Mouse (Mus musculus): ENCODE data around the gene Mphosph10.

Gene Mphosph10

GRCm38 (mm10) chr7:64392122-64392818, at the start of gene Mphosph10, which contains the start of gene Mcee:
Mphosph10 (minus strand) TSS chr7:64392268.
Mcee (plus strand) TSS chr7:64392607.
- DNase-seq (ENCODE audit: extremely low spot score, low read depth, low spot score) = peak; percentile 77

- no peak for DNase-seq (ENCODE audit: extremely low spot score, low read depth, low spot score)
These were observed 48.5 kb upstream of the Mphosph10 start for GRCm38 (mm10) chr7:64440519-64440918.

GRCm38 (mm10) chr7:64439595-64440518, 47.8 kb upstream of the Mphosph10 start:
- no peak for DNase-seq (ENCODE audit: extremely low spot score, low read depth, low spot score)

- no peak for DNase-seq (ENCODE audit: extremely low spot score, low read depth, low spot score)
These were observed 32.8 kb upstream of the Mphosph10 start for GRCm38 (mm10) chr7:64424861-64425260.

GRCm38 (mm10) chr7:64403989-64404388, 11.9 kb upstream of the Mphosph10 start:
- no peak for DNase-seq (ENCODE audit: extremely low spot score, low read depth, low spot score)

GRCm38 (mm10) chr7:64402452-64402851, 10.4 kb upstream of the Mphosph10 start:
- DNase-seq (ENCODE audit: extremely low spot score, low read depth, low spot score) = no peak

- DNase-seq (ENCODE audit: extremely low spot score, low read depth, low spot score) = no peak
These were observed 8.7 kb upstream of the Mphosph10 start for GRCm38 (mm10) chr7:64400725-64401124.

- peak; percentile 33 for DNase-seq (ENCODE audit: extremely low spot score, low read depth, low spot score)
These were observed 717 bp upstream of the Mphosph10 start for GRCm38 (mm10) chr7:64392819-64393151.

- no peak for DNase-seq (ENCODE audit: extremely low spot score, low read depth, low spot score)
These were observed 589 bp downstream of the Mphosph10 start for GRCm38 (mm10) chr7:64391479-64391878.

GRCm38 (mm10) chr7:64373830-64374562, 18.1 kb downstream of the Mphosph10 start, which contains the start of gene Fan1:
Fan1 (minus strand) TSS chr7:64374095.
- peak; percentile 74 for DNase-seq (ENCODE audit: extremely low spot score, low read depth, low spot score)

- DNase-seq (ENCODE audit: extremely low spot score, low read depth, low spot score) = no peak
These were observed 18.8 kb downstream of the Mphosph10 start for GRCm38 (mm10) chr7:64373147-64373829.

- no peak for DNase-seq (ENCODE audit: extremely low spot score, low read depth, low spot score)
These were observed 19.9 kb downstream of the Mphosph10 start for GRCm38 (mm10) chr7:64371940-64372878.

- DNase-seq (ENCODE audit: extremely low spot score, low read depth, low spot score) = no peak
These were observed 22.2 kb downstream of the Mphosph10 start for GRCm38 (mm10) chr7:64369841-64370240.

GRCm38 (mm10) chr7:64365863-64366262, 26.2 kb downstream of the Mphosph10 start:
- DNase-seq (ENCODE audit: extremely low spot score, low read depth, low spot score) = no peak

GRCm38 (mm10) chr7:64360586-64360945, 31.5 kb downstream of the Mphosph10 start:
- DNase-seq (ENCODE audit: extremely low spot score, low read depth, low spot score) = no peak

- no peak for DNase-seq (ENCODE audit: extremely low spot score, low read depth, low spot score)
These were observed 32.0 kb downstream of the Mphosph10 start for GRCm38 (mm10) chr7:64359943-64360585.

- DNase-seq (ENCODE audit: extremely low spot score, low read depth, low spot score) = no peak
These were observed 33.4 kb downstream of the Mphosph10 start for GRCm38 (mm10) chr7:64358666-64359065.

- no peak for DNase-seq (ENCODE audit: extremely low spot score, low read depth, low spot score)
These were observed 34.7 kb downstream of the Mphosph10 start for GRCm38 (mm10) chr7:64357405-64357804.

GRCm38 (mm10) chr7:64356661-64357060, 35.4 kb downstream of the Mphosph10 start:
- DNase-seq (ENCODE audit: extremely low spot score, low read depth, low spot score) = no peak

Data from hindlimb bud, embryonic 11.5 days (tissue).